ENCODE assay signal across 19 mouse cellular contexts in the genomic region with DNA sequence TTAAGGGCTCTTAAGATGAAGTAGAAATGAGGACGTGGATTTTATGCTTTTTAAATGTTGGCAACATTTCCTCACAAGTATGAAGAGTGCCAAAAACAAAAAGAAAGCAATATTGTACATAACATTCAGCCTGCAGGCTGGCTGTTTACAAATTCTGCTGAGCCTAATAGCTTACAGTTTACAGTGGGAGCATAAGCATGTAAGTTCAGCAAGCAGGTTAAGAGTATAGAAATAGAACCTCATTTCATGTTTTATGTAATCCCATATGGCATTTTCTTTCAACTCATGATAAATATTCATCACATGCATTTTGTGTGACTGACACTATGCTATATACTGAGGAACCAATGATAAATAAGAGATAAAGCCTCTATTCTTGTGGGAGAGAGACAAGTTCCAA.
"Had no signal": no experiment of that assay in that cellular context is flagged by ENCODE, and none has a peak within 500 bp of the region (broad histone marks: within the 10 kb centered on the region; RNA-seq: fewer than 3 reads in every experiment).

No protein-coding gene starts in this region.

- H3K27ac ChIP-seq: lung, embryonic 15.5 days; midbrain, embryonic 10.5 days; midbrain, embryonic 12.5 days; neural tube, embryonic 13.5 days; neural tube, embryonic 15.5 days had no signal

- ATAC-seq: lung, postnatal 0 days; midbrain, embryonic 16.5 days had no signal

- H3K36me3 ChIP-seq: lung, embryonic 15.5 days; midbrain, embryonic 10.5 days; midbrain, embryonic 12.5 days; neural tube, embryonic 13.5 days; neural tube, embryonic 15.5 days had no signal

- H3K9ac ChIP-seq: lung, embryonic 15.5 days; midbrain, embryonic 12.5 days; neural tube, embryonic 13.5 days; neural tube, embryonic 15.5 days had no signal

- DNase-seq: lung, adult 18-20 months; lung, postnatal 14 days; lung, postnatal 36 days; midbrain, embryonic 14.5 days; right cerebral cortex, adult 18-20 months; right cerebral cortex, postnatal 25 days; right cerebral cortex, postnatal 4 days; spleen, adult 18-20 months; thymus, adult 18-20 months; thymus, postnatal 14 days; thymus, postnatal 36 days had no signal

- H3K9me3 ChIP-seq: lung, embryonic 15.5 days; midbrain, embryonic 10.5 days; midbrain, embryonic 12.5 days; neural tube, embryonic 13.5 days; neural tube, embryonic 15.5 days had no signal

- H3K4me3 ChIP-seq: lung, embryonic 15.5 days; midbrain, embryonic 10.5 days; midbrain, embryonic 12.5 days; myocyte; neural tube, embryonic 13.5 days; neural tube, embryonic 15.5 days had no signal

- H3K4me2 ChIP-seq: lung, embryonic 15.5 days; midbrain, embryonic 12.5 days; neural tube, embryonic 13.5 days; neural tube, embryonic 15.5 days had no signal

- H3K27me3 ChIP-seq: lung, embryonic 15.5 days; midbrain, embryonic 12.5 days; neural tube, embryonic 13.5 days; neural tube, embryonic 15.5 days had no signal

- H3K4me1 ChIP-seq: lung, embryonic 15.5 days; midbrain, embryonic 12.5 days; neural tube, embryonic 15.5 days had no signal
